Mouse (Mus musculus) lung, postnatal 0 days (tissue): ENCODE results near the gene Rad52.

Experiments
- CTCF ChIP-seq: IDR thresholded peaks from 2 replicates; pipeline ENCODE4 v1.5.1; 2016; ENCODE audit warnings: antibody characterized with exemption, mild to moderate bottlenecking
- EP300 ChIP-seq: IDR thresholded peaks from 2 replicates; pipeline ENCODE4 v1.6.1; 2016; ENCODE audit warnings: antibody characterized with exemption, mild to moderate bottlenecking, control low read depth

GRCm38 (mm10) chr6:119892711-119893110 lies 9.8 kb upstream of the Rad52 start:
- TF ChIP-seq CTCF (no peak), EP300 (no peak)
